In the genomic region with DNA sequence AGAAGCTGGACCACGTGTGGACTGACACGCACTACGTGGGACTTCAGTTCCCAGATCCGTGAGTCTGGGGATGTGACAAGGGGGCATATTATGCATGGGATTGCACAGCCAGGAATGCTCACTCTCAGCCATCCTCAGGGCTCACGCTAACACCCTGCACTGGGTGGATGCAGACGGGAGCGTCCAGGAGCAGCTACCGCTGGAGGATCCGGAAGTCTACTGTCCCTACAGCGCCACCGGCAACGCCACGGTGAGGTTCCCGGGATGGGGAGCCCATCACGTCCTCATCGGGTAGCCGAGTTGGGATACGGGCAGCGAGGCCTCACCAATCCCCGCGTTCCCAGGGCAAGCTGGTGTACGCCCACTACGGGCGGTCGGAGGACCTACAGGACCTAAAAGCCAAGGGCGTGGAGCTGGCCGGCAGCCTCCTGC, we compare ENCODE assay signal across 9 mouse cellular contexts. TPM values are rescaled to one million over a fixed set of nuclear protein-coding genes. Genes with fewer than 3 reads are reported as not detected.
A peak's percentile ranks its signal among the peaks of the same experiment; 100 is the strongest.
DNase-seq lines count a peak whose midpoint lies in the region; ATAC-seq lines count a peak whose summit lies in the region.
"Had no signal": no experiment of that assay in that cellular context is flagged by ENCODE, and none has a peak within 500 bp of the region (broad histone marks: within the 10 kb centered on the region; RNA-seq: fewer than 3 reads in every experiment).

No protein-coding gene starts in this region.

- H3K4me3 ChIP-seq in erythroblast, embryonic 14.5 days (replicated peaks) = peak overlapping the region; percentile 15
- H3K4me3 ChIP-seq in heart, embryonic 12.5 days = peak overlapping the region; percentile 34
- H3K4me3 ChIP-seq in liver, embryonic 13.5 days (replicated peaks) = 0 out of 2 replicates have a peak overlapping the region, but pooled peaks have one; percentile 1
- H3K4me3 ChIP-seq in neural tube, embryonic 13.5 days = peak overlapping the region; percentile 20; the same call in 1 of the 2 replicates

- H3K4me1 ChIP-seq in erythroblast, embryonic 14.5 days (ENCODE audit: control insufficient read depth) = peaks cover 63% of the 10 kb centered on the region
- peaks cover 12% of the 10 kb centered on the region for H3K4me1 ChIP-seq in heart, embryonic 12.5 days (replicated peaks)
- H3K4me1 ChIP-seq in liver, embryonic 13.5 days (replicated peaks) = peaks cover 59% of the 10 kb centered on the region
- H3K4me1 ChIP-seq in neural tube, embryonic 13.5 days (replicated peaks) = 0 out of 2 replicates have a peak, but pooled peaks cover 6% of the 10 kb centered on the region

- peak; percentile 69 for DNase-seq in embryo, embryonic 10.5 days (ENCODE audit: low spot score)
- peak; percentile 34 to 62 for DNase-seq in kidney, postnatal 25 days
- no peak for DNase-seq in liver, embryonic 13.5 days

- 0 out of 2 replicates have a peak overlapping the region, but pooled peaks have one; percentile 8 for H3K9ac ChIP-seq in heart, embryonic 12.5 days
- no peak overlapping the region for H3K9ac ChIP-seq in liver, embryonic 13.5 days
- H3K9ac ChIP-seq in neural tube, embryonic 13.5 days = peak overlapping the region; percentile 54

- no peaks in the 10 kb centered on the region; the same call in 1 of the 2 replicates for H3K27me3 ChIP-seq in erythroblast, embryonic 14.5 days (ENCODE audit: control insufficient read depth)
- peaks cover 41% of the 10 kb centered on the region for H3K27me3 ChIP-seq in heart, embryonic 12.5 days (replicated peaks)
- no peaks in the 10 kb centered on the region for H3K27me3 ChIP-seq in liver, embryonic 13.5 days
- H3K27me3 ChIP-seq in neural tube, embryonic 13.5 days = peaks cover 9% of the 10 kb centered on the region

- H3K27ac ChIP-seq in heart, embryonic 12.5 days (ENCODE audit: poor library complexity, severe bottlenecking) = no peak overlapping the region
- no peak overlapping the region for H3K27ac ChIP-seq in liver, embryonic 13.5 days
- H3K27ac ChIP-seq in neural tube, embryonic 13.5 days (replicated peaks) = no peak overlapping the region

- no peak for ATAC-seq in erythroblast, adult 5-6 weeks (replicated peaks; ENCODE audit: low FRiP score, poor library complexity, severe bottlenecking)
- ATAC-seq in heart, embryonic 12.5 days (ENCODE audit: insufficient number of reproducible peaks, low FRiP score) = no peak
- no peak for ATAC-seq in liver, embryonic 13.5 days (ENCODE audit: low read depth)
- peak; percentile 63 for ATAC-seq in neural tube, embryonic 13.5 days (ENCODE audit: low read depth)
- ATAC-seq in activated CD4-positive, CD25-positive, alpha-beta regulatory T cell, adult 4 months = no peak

- H3K9me3 ChIP-seq in erythroblast, embryonic 14.5 days (ENCODE audit: control insufficient read depth, low read length) = no peaks in the 10 kb centered on the region
- H3K9me3 ChIP-seq in heart, embryonic 12.5 days (replicated peaks) = no peaks in the 10 kb centered on the region
- no peaks in the 10 kb centered on the region for H3K9me3 ChIP-seq in liver, embryonic 13.5 days (replicated peaks)
- no peaks in the 10 kb centered on the region for H3K9me3 ChIP-seq in neural tube, embryonic 13.5 days

- WGBS in heart, embryonic 12.5 days = 11% methylated on average over 27 of the region's 27 CpGs
- 39% methylated on average over 27 of the region's 27 CpGs for WGBS in liver, embryonic 13.5 days (ENCODE audit: insufficient replicate concordance)
- 7% methylated on average over 27 of the region's 27 CpGs for WGBS in neural tube, embryonic 13.5 days

- H3K36me3 ChIP-seq in erythroblast, embryonic 14.5 days (ENCODE audit: control insufficient read depth) = peaks cover 79% of the 10 kb centered on the region
- H3K36me3 ChIP-seq in heart, embryonic 12.5 days = no peaks in the 10 kb centered on the region
- H3K36me3 ChIP-seq in liver, embryonic 13.5 days = peaks cover 61% of the 10 kb centered on the region
- H3K36me3 ChIP-seq in neural tube, embryonic 13.5 days = no peaks in the 10 kb centered on the region

- peak overlapping the region; percentile 64 for H3K4me2 ChIP-seq in heart, embryonic 12.5 days
- peak overlapping the region; percentile 30 for H3K4me2 ChIP-seq in liver, embryonic 13.5 days
- H3K4me2 ChIP-seq in neural tube, embryonic 13.5 days = peak overlapping the region; percentile 51

RNA-seq across cellular contexts. Expression of gene Tfr2, which starts 4.8 kb away (rescaled TPM):
- 9.2 and 10.1 TPM in 2 replicates for polyA plus RNA-seq in erythroblast, embryonic 14.5 days (2012)
- total RNA-seq in erythroblast, adult 5-6 weeks (2015; ENCODE audit: low replicate concordance) = 11.9 and 16.5 TPM in 2 replicates
- total RNA-seq in erythroblast, adult 5-6 weeks (2017; ENCODE audit: low replicate concordance) = 11.8 and 13.7 TPM in 2 replicates
- polyA plus RNA-seq in heart, embryonic 12.5 days (2016; fragmentation: Nextera tagmentation; extraction: Ambion mirVana) = 0.51 and 1.9 TPM in 2 replicates
- 41.5 and 45.7 TPM in 2 replicates for polyA plus RNA-seq in liver, embryonic 13.5 days (2015; fragmentation: Nextera tagmentation; extraction: Ambion mirVana)
- polyA plus RNA-seq in neural tube, embryonic 13.5 days (2015; fragmentation: Nextera tagmentation; extraction: Ambion mirVana) = 3.0 and 3.2 TPM in 2 replicates
- polyA plus RNA-seq in activated CD4-positive, CD25-positive, alpha-beta regulatory T cell, adult 4 months (2017; shearing (Covaris generic)) = under 1 TPM; 0.60 to 0.79 TPM
- total RNA-seq: neutrophil, adult 5-6 weeks had no signal

RNA-seq across cellular contexts. Expression of gene Actl6b, which starts 21.2 kb away (rescaled TPM):
- not detected in 2 replicates for polyA plus RNA-seq in erythroblast, embryonic 14.5 days (2012)
- total RNA-seq in erythroblast, adult 5-6 weeks (2015; ENCODE audit: low replicate concordance) = not detected in 2 replicates
- total RNA-seq in erythroblast, adult 5-6 weeks (2017; ENCODE audit: low replicate concordance) = not detected in 2 replicates
- polyA plus RNA-seq in heart, embryonic 12.5 days (2016; fragmentation: Nextera tagmentation; extraction: Ambion mirVana) = 0.40 TPM in 1 of 2 replicates, not detected in the other
- polyA plus RNA-seq in liver, embryonic 13.5 days (2015; fragmentation: Nextera tagmentation; extraction: Ambion mirVana) = 0.14 and 0.16 TPM in 2 replicates
- 203 and 222 TPM in 2 replicates for polyA plus RNA-seq in neural tube, embryonic 13.5 days (2015; fragmentation: Nextera tagmentation; extraction: Ambion mirVana)
- polyA plus RNA-seq in activated CD4-positive, CD25-positive, alpha-beta regulatory T cell, adult 4 months (2017; shearing (Covaris generic)) = not detected
- total RNA-seq: neutrophil, adult 5-6 weeks had no signal

RNA-seq across cellular contexts. Expression of gene Mospd3, which starts 26.4 kb away (rescaled TPM):
- polyA plus RNA-seq in erythroblast, embryonic 14.5 days (2012) = 105 and 109 TPM in 2 replicates
- total RNA-seq in erythroblast, adult 5-6 weeks (2015; ENCODE audit: low replicate concordance) = 18.6 and 37.2 TPM in 2 replicates
- total RNA-seq in erythroblast, adult 5-6 weeks (2017; ENCODE audit: low replicate concordance) = 0.43 TPM in 1 of 2 replicates, not detected in the other
- polyA plus RNA-seq in heart, embryonic 12.5 days (2016; fragmentation: Nextera tagmentation; extraction: Ambion mirVana) = 18.7 and 18.8 TPM in 2 replicates
- polyA plus RNA-seq in liver, embryonic 13.5 days (2015; fragmentation: Nextera tagmentation; extraction: Ambion mirVana) = 32.3 and 32.8 TPM in 2 replicates
- 50.0 and 58.1 TPM in 2 replicates for polyA plus RNA-seq in neural tube, embryonic 13.5 days (2015; fragmentation: Nextera tagmentation; extraction: Ambion mirVana)
- 10 to 100 TPM; 33.2 to 38.8 TPM for polyA plus RNA-seq in activated CD4-positive, CD25-positive, alpha-beta regulatory T cell, adult 4 months (2017; shearing (Covaris generic))

RNA-seq across cellular contexts. Expression of gene Pcolce, which starts 39.1 kb away (rescaled TPM):
- polyA plus RNA-seq in erythroblast, embryonic 14.5 days (2012) = 0.10 and 0.22 TPM in 2 replicates
- total RNA-seq in erythroblast, adult 5-6 weeks (2015; ENCODE audit: low replicate concordance) = not detected in 2 replicates
- not detected in 2 replicates for total RNA-seq in erythroblast, adult 5-6 weeks (2017; ENCODE audit: low replicate concordance)
- 109 and 118 TPM in 2 replicates for polyA plus RNA-seq in heart, embryonic 12.5 days (2016; fragmentation: Nextera tagmentation; extraction: Ambion mirVana)
- polyA plus RNA-seq in liver, embryonic 13.5 days (2015; fragmentation: Nextera tagmentation; extraction: Ambion mirVana) = 15.5 and 16.1 TPM in 2 replicates
- 40.6 and 42.7 TPM in 2 replicates for polyA plus RNA-seq in neural tube, embryonic 13.5 days (2015; fragmentation: Nextera tagmentation; extraction: Ambion mirVana)
- polyA plus RNA-seq in activated CD4-positive, CD25-positive, alpha-beta regulatory T cell, adult 4 months (2017; shearing (Covaris generic)) = under 1 TPM in 1 of 2 experiments, not detected in 1; 0.53 TPM

RNA-seq across cellular contexts. Expression of gene Gnb2, which starts 41.2 kb away (rescaled TPM):
- polyA plus RNA-seq in erythroblast, embryonic 14.5 days (2012) = 59.2 and 65.3 TPM in 2 replicates
- total RNA-seq in erythroblast, adult 5-6 weeks (2015; ENCODE audit: low replicate concordance) = 77.0 and 113 TPM in 2 replicates
- 94.2 and 96.3 TPM in 2 replicates for total RNA-seq in erythroblast, adult 5-6 weeks (2017; ENCODE audit: low replicate concordance)
- polyA plus RNA-seq in heart, embryonic 12.5 days (2016; fragmentation: Nextera tagmentation; extraction: Ambion mirVana) = 277 and 287 TPM in 2 replicates
- polyA plus RNA-seq in liver, embryonic 13.5 days (2015; fragmentation: Nextera tagmentation; extraction: Ambion mirVana) = 139 and 159 TPM in 2 replicates
- polyA plus RNA-seq in neural tube, embryonic 13.5 days (2015; fragmentation: Nextera tagmentation; extraction: Ambion mirVana) = 486 and 510 TPM in 2 replicates
- 10 to 100 TPM; 73.0 to 82.7 TPM for polyA plus RNA-seq in activated CD4-positive, CD25-positive, alpha-beta regulatory T cell, adult 4 months (2017; shearing (Covaris generic))

Comparison
In these comparisons a context has a peak if more than half of its experiments do, and no peak if none do; other contexts are left out.
1. RNA of gene Actl6b, which starts 21.2 kb away (polyA plus RNA-seq): 203 to 222 TPM in neural tube, embryonic 13.5 days; 0.40 TPM in heart, embryonic 12.5 days, 0.14 to 0.16 TPM in liver, embryonic 13.5 days, not detected in erythroblast, embryonic 14.5 days and not detected in activated CD4-positive, CD25-positive, alpha-beta regulatory T cell, adult 4 months; every median in the first group is over 100 times any median in the second.
2. Peak in every context shown above with its lines, with median percentiles within 50 percentile points of each other: H3K4me3 ChIP-seq and H3K4me2 ChIP-seq.